Mouse (Mus musculus): ENCODE data around the gene Rgp1.

Gene Rgp1

GRCm38 (mm10) chr4:43561997-43562768 is 16.3 kb upstream of the Rgp1 start, which contains the start of the genes Creb3 and Tln1:
Gene Creb3, plus strand, starts transcription at chr4:43562332.
Gene Tln1, minus strand, starts transcription at chr4:43562691.
- in situ Hi-C loops (cut with MboI, MseI): loop anchor here (5.0 kb wide), 1 partner anchor 515 kb away; the partner anchor contains the start of gene Fam214b

GRCm38 (mm10) chr4:43562769-43563600 is 15.5 kb upstream of the Rgp1 start:
- in situ Hi-C loops (cut with MboI, MseI): loop anchor here (5.0 kb wide), 1 partner anchor 516 kb away; the partner anchor contains the start of gene Fam214b

GRCm38 (mm10) chr4:43563601-43563875 is 15.0 kb upstream of the Rgp1 start:
- in situ Hi-C loops (cut with MboI, MseI): loop anchor here (5.0 kb wide), 1 partner anchor 516 kb away; the partner anchor contains the start of gene Fam214b

- in situ Hi-C loops (cut with MboI, MseI): loop anchor here (5.0 kb wide), 1 partner anchor 517 kb away; the partner anchor contains the start of gene Fam214b
Observed at GRCm38 (mm10) chr4:43564231-43564630, 14.3 kb upstream of the Rgp1 start.

GRCm38 (mm10) chr4:43567140-43567539 is 11.4 kb upstream of the Rgp1 start:
- in situ Hi-C loops (cut with MboI, MseI): no loop called here

GRCm38 (mm10) chr4:43571395-43572045 is 7.0 kb upstream of the Rgp1 start:
- in situ Hi-C loops (cut with MboI, MseI): no loop called here

GRCm38 (mm10) chr4:43573561-43573960 is 5.0 kb upstream of the Rgp1 start:
- in situ Hi-C loops (cut with MboI, MseI): no loop called here

- in situ Hi-C loops (cut with MboI, MseI): no loop called here
Observed at GRCm38 (mm10) chr4:43575356-43575755, 3.2 kb upstream of the Rgp1 start.

- in situ Hi-C loops (cut with MboI, MseI): no loop called here
Observed at GRCm38 (mm10) chr4:43577237-43577881, 1.2 kb upstream of the Rgp1 start.

- in situ Hi-C loops (cut with MboI, MseI): no loop called here
Observed at GRCm38 (mm10) chr4:43579256-43579655, 741 bp downstream of the Rgp1 start.

- in situ Hi-C loops (cut with MboI, MseI): no loop called here
Observed at GRCm38 (mm10) chr4:43579731-43580130, 1.2 kb downstream of the Rgp1 start.

GRCm38 (mm10) chr4:43580721-43581120 is 2.2 kb downstream of the Rgp1 start:
- in situ Hi-C loops (cut with MboI, MseI): no loop called here

- in situ Hi-C loops (cut with MboI, MseI): no loop called here
Observed at GRCm38 (mm10) chr4:43581381-43581780, 2.9 kb downstream of the Rgp1 start.

- in situ Hi-C loops (cut with MboI, MseI): no loop called here
Observed at GRCm38 (mm10) chr4:43582241-43582640, 3.7 kb downstream of the Rgp1 start.

GRCm38 (mm10) chr4:43583421-43583820 is 4.9 kb downstream of the Rgp1 start:
- in situ Hi-C loops (cut with MboI, MseI): no loop called here

GRCm38 (mm10) chr4:43584444-43585416 is 6.2 kb downstream of the Rgp1 start, which contains the start of gene Msmp:
Gene Msmp, minus strand, starts transcription at chr4:43584494.
- in situ Hi-C loops (cut with MboI, MseI): no loop called here

- in situ Hi-C loops (cut with MboI, MseI): no loop called here
Observed at GRCm38 (mm10) chr4:43585682-43586081, 7.2 kb downstream of the Rgp1 start.

- in situ Hi-C loops (cut with MboI, MseI): no loop called here
Observed at GRCm38 (mm10) chr4:43586411-43586810, 7.9 kb downstream of the Rgp1 start.

- in situ Hi-C loops (cut with MboI, MseI): no loop called here
Observed at GRCm38 (mm10) chr4:43587681-43588080, 9.2 kb downstream of the Rgp1 start.

- in situ Hi-C loops (cut with MboI, MseI): loop anchor here (10.0 kb wide), 1 partner anchor 1263 kb away; no protein-coding TSS in a partner anchor
Observed at GRCm38 (mm10) chr4:43591543-43591942, 13.0 kb downstream of the Rgp1 start.

Data from T-helper 1 cell (primary cell).